Mouse (Mus musculus): Measurements from ENCODE around the gene Olfr904.
"Not testable (repeated sequence)": the region's sequence is repeated elsewhere in the genome, so short reads cannot be mapped to it uniquely, and the experiment has no call there.

Olfr904 gene

GRCm38 (mm10) chr9:38462844-38463243, at the start of gene Olfr904:
Gene Olfr904, plus strand, starts transcription at chr9:38463144.
- no peak for DNase-seq

DNA sequence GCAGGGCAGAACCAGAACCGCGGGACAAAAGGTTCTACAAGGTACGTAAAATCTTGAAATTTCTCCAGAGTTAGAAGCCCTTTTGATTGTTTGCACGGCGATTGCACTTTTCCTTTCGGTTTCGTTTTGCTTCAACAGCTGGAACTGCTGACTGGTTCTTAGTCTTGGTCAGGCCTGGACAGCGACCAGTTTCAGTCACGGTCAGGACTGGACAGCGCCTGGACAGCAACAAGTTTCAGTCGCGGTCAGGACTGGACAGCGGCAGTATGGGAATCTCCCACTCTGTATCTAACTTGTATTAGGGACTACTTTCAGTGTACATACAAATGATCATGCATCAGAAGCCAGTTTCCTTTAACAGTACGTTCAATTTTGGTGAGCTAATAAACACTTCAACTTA, 49.4 kb upstream of the Olfr904 start:
- not testable (repeated sequence) for DNase-seq

GRCm38 (mm10) chr9:38423801-38424200, 39.1 kb upstream of the Olfr904 start:
- no peak for DNase-seq

DNA sequence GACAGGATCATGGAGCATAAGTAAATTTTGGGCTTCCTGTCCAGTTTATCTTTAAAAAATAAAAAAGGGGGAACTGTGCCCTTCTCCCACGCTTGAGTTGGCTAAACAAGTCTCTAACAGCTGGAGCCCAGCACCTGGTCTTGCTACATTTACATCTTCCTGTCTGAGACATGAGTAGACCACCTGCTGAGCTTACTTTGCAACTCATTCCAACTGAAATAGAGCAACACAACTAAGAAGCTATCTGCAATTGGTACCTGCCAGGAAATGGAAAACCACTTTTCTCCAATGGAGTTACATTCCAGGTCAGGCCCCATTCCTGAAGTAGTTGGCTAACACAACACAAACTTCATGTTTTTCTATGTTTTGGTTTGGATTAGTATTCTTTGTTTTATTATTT, 35.9 kb upstream of the Olfr904 start:
- no peak for DNase-seq

- DNase-seq: no peak
Measured at GRCm38 (mm10) chr9:38429155-38429554, 33.8 kb upstream of the Olfr904 start, which contains the start of gene Olfr901. Gene Olfr901, plus strand, starts transcription at chr9:38429455.

DNA sequence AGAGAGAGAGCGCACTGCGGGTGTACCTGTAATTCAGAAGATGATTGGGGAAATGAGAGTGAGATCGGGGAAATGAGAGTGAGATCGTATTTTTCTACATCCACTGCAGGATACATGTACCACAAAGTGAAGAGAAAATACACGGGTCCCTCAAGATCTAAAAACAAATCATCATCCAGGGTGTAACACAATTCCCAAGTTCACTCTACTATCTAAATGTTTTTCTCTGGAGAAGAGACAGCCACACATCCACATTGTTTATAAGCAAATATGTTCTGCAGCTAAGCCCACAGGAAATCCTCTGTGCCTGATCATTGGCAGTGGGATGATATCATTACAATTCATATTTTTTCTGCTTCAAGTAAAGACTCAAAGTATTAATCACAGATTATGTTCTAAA, 15.6 kb upstream of the Olfr904 start, which contains the start of gene Olfr902:
Gene Olfr902, plus strand, starts transcription at position 301 of the 400 bp plus-strand sequence.
- DNase-seq: no peak

DNA sequence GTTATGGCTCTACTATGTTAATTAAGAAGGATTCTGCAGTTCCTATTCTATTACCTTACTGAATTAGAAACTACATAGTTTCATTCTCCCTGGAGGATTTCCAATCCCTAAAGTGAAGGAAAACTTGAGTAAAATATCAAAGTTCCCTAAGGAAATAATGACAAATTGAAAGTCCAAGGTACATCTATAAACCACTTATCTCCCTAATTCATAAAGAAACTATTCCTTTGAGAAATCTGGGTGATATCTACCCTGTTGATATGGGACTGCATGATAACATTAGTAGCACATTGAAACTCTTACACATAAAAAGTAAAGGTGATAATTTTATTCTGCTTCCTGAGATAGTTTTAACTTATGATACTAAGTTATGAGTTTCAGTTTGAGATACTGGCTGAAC, 7.9 kb downstream of the Olfr904 start, which contains the start of gene Olfr905:
Gene Olfr905, plus strand, starts transcription at position 301 of the 400 bp plus-strand sequence.
- DNase-seq: no peak

- DNase-seq: no peak
Measured at GRCm38 (mm10) chr9:38486785-38487184, 23.8 kb downstream of the Olfr904 start, which contains the start of gene Olfr906. Gene Olfr906, plus strand, starts transcription at chr9:38487085.

DNA sequence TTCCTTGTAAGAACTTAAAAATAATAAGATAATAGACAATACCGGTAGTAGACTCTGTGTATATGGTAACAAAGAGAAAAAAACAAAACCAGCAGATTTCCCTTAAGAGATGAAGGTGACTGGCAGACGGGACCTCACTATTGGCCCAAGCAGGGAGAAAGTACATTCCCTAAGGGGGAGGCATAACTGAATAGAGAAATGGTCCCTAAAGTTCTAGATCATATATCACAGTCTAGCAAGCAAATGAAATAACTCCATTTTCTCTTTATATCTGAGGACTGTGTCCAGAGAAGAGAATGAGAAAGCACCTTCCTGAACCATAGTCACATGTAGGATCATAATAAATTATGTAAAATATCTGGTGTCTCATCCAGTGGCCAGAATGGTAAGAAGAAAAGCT, 32.6 kb downstream of the Olfr904 start, which contains the start of gene Olfr907:
Gene Olfr907, plus strand, starts transcription at position 301 of the 400 bp plus-strand sequence.
- no peak for DNase-seq

GRCm38 (mm10) chr9:38512353-38512752, 49.4 kb downstream of the Olfr904 start:
- DNase-seq: no peak

All from lung, adult 18-20 months (tissue).